Mouse (Mus musculus): ENCODE measurements around the gene Micall2. TPM values are rescaled to one million over a fixed set of nuclear protein-coding genes. Genes with fewer than 3 reads are reported as not detected.

The Micall2 gene
- total and polyA plus RNA-seq, 3 experiments, result 8.5 to 26.3 (median 21.7) TPM

DNA sequence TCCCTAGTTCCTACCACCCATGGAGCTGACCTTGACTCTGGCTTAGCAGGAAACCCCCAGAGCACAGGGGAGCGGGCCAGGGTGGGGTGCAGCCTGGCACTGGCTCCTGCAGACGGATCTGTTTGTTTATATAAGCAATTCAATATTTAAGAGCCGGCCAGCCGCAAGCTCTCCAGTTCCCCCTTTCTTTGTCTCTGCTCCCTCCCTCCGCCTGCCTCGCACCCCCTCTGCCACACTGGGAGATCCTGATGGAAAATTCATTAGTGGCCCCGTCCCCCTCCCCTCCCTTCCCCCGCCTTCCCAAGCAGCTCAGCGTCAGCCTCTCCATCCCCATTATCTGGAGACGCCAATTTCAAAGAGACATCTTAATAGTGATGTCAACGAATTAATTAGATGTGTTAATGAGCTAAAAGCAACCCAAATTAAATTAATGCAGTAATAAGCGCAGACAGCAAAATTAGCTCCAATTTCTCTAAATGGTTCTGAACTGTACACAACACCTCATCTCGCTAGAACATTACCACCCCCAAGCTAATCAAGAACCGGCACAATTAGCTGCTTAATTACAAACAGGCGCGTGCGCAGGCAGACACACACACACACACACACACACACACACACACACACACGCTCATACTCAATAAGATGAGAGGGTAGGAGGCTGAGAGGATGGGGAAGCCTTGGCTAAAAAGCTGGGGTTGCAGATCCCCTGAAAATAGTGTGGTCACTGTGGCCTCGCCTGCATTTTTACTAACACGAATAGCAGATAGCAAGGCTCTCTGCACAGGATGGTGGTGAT lies 54.1 kb downstream of the Micall2 start:
- DNase-seq (ENCODE audit: low spot score) (no peak), ATAC-seq (ENCODE audit: extremely low read depth, insufficient number of reproducible peaks, low FRiP score, poor library complexity, severe bottlenecking) (no peak)
- no peaks in the 10 kb centered on the region for H3K9me3 ChIP-seq (replicated peaks)
- H3K27me3 ChIP-seq (ENCODE audit: insufficient read depth, low read length), result peaks cover 48% of the 10 kb centered on the region
- H3K4me1 ChIP-seq (ENCODE audit: insufficient read depth, low read depth, low read length), result peaks cover 5% of the 10 kb centered on the region
- TF ChIP-seq CTCF (IDR thresholded peaks at IDR 0.05; ENCODE audit: low read depth, low read length) (no peak), GATA2 (IDR thresholded peaks at IDR 0.05; ENCODE audit: borderline replicate concordance, low read depth, low read length) (no peak), GATA1 (IDR thresholded peaks at IDR 0.05; ENCODE audit: borderline replicate concordance, low read length) (no peak), POLR2AphosphoS5 (IDR thresholded peaks at IDR 0.05; ENCODE audit: insufficient replicate concordance, low read depth, low read length) (no peak), TAL1 (conservative IDR thresholded peaks at IDR 0.05; ENCODE audit: low read depth, low read length) (no peak)
- H3K36me3 ChIP-seq (replicated peaks), result no peaks in the 10 kb centered on the region
- H3K4me3 ChIP-seq (ENCODE audit: low read depth, low read length), result no peak overlapping the region

DNA sequence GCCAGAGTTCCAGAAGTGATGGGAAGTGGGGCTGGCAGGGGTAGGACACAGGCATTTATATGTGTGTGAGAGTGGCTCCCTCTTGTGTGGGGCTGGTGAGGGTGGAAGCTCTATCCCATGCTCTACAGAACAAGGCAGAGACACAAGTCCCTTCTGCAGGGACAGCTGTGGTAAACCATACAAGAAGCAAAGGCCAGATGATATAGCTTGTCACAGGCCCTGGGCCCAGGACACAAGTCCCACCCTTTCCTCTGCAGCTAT lies 60.5 kb downstream of the Micall2 start:
- TF ChIP-seq GATA2 (IDR thresholded peaks at IDR 0.05; ENCODE audit: borderline replicate concordance, low read depth, low read length) (no peak), GATA1 (IDR thresholded peaks at IDR 0.05; ENCODE audit: borderline replicate concordance, low read length) (no peak), TAL1 (conservative IDR thresholded peaks at IDR 0.05; ENCODE audit: low read depth, low read length) (no peak), POLR2AphosphoS5 (IDR thresholded peaks at IDR 0.05; ENCODE audit: insufficient replicate concordance, low read depth, low read length) (no peak), CTCF (IDR thresholded peaks at IDR 0.05; ENCODE audit: low read depth, low read length) (no peak)
- peaks cover 37% of the 10 kb centered on the region for H3K27me3 ChIP-seq (ENCODE audit: insufficient read depth, low read length)
- no peak for ATAC-seq (ENCODE audit: extremely low read depth, insufficient number of reproducible peaks, low FRiP score, poor library complexity, severe bottlenecking)
- no peaks in the 10 kb centered on the region for H3K9me3 ChIP-seq (replicated peaks)
- DNase-seq (ENCODE audit: low spot score), result no peak
- no peaks in the 10 kb centered on the region for H3K36me3 ChIP-seq (replicated peaks)
- H3K4me1 ChIP-seq (ENCODE audit: insufficient read depth, low read depth, low read length), result no peaks in the 10 kb centered on the region
- H3K4me3 ChIP-seq (ENCODE audit: low read depth, low read length), result no peak overlapping the region

DNA sequence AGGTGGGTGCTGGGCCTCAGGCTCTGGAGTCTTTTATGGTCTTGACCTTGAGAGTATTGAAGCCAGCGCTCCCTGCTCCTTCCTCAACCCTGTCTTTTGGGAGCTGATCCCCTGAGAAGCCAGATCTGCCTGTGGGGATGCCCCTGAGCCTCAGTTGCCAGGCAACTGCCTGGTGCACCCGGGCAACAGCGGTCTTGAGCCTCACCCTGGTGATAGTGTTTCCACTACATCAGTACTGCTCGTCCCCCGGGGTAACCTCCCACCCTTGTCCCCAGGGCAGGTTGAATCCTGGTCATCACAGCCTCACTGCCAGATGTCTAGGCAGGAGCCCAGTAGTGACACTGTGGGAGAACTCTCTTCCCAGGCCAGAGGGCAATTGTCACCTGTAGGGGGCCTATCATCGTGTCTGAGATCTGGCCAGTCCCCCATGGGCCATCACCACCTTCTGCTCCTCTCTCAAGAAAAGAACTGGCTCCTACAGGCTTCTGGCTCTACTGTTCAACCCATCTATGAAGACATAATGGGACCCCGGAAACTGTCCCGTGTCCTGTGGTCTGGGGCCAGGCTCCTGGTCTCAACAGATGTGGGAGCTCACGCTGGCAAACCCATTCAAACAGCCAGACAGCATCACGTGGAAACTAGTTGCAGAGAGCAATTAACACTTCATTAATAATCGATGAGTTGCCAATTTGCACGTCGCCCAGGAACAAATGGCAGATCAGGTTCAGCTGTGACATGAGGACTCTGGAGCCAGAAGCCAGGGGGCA lies 61.0 kb downstream of the Micall2 start:
- no peak overlapping the region for H3K4me3 ChIP-seq (ENCODE audit: low read depth, low read length)
- no peaks in the 10 kb centered on the region for H3K36me3 ChIP-seq (replicated peaks)
- H3K9me3 ChIP-seq (replicated peaks), result no peaks in the 10 kb centered on the region
- no peaks in the 10 kb centered on the region for H3K4me1 ChIP-seq (ENCODE audit: insufficient read depth, low read depth, low read length)
- ATAC-seq (ENCODE audit: extremely low read depth, insufficient number of reproducible peaks, low FRiP score, poor library complexity, severe bottlenecking) (no peak), DNase-seq (ENCODE audit: low spot score) (no peak)
- H3K27me3 ChIP-seq (ENCODE audit: insufficient read depth, low read length), result peaks cover 37% of the 10 kb centered on the region
- no peak for TF ChIP-seq CTCF (IDR thresholded peaks at IDR 0.05; ENCODE audit: low read depth, low read length)
- TF ChIP-seq POLR2AphosphoS5 (IDR thresholded peaks at IDR 0.05; ENCODE audit: insufficient replicate concordance, low read depth, low read length), result no peak
- no peak for TF ChIP-seq TAL1 (conservative IDR thresholded peaks at IDR 0.05; ENCODE audit: low read depth, low read length)
- no peak for TF ChIP-seq GATA2 (IDR thresholded peaks at IDR 0.05; ENCODE audit: borderline replicate concordance, low read depth, low read length)
- TF ChIP-seq GATA1 (IDR thresholded peaks at IDR 0.05; ENCODE audit: borderline replicate concordance, low read length), result no peak

DNA sequence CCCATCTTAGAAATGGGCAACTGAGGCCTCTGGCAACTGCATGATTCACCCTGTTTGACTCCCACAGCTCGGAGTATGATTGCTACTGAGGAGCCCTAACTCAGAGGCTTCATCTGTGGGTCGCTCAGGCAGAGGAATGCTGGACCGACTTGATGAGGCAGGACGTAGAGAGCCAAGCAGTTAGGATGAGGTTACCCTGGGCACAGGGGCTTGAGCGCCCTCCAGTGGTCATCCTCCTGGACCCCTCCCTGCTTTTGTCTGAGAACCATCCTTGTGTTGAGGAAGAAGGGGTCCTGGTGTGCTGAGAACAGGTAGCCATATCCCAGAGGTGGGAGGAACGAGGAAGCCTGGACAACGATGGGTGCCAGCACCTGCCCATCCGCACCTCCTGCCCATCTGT lies 66.8 kb downstream of the Micall2 start:
- no peak for DNase-seq (ENCODE audit: low spot score)
- Histone ChIP-seq H3K27me3 (ENCODE audit: insufficient read depth, low read length) (peaks cover 33% of the 10 kb centered on the region), H3K4me3 (ENCODE audit: low read depth, low read length) (no peak overlapping the region), H3K9me3 (replicated peaks) (no peaks in the 10 kb centered on the region), H3K36me3 (replicated peaks) (no peaks in the 10 kb centered on the region), H3K4me1 (ENCODE audit: insufficient read depth, low read depth, low read length) (no peaks in the 10 kb centered on the region)
- ATAC-seq (ENCODE audit: extremely low read depth, insufficient number of reproducible peaks, low FRiP score, poor library complexity, severe bottlenecking), result no peak
- no peak for TF ChIP-seq GATA2 (IDR thresholded peaks at IDR 0.05; ENCODE audit: borderline replicate concordance, low read depth, low read length)
- peak; percentile 31; the same call in 1 of the 2 replicates for TF ChIP-seq CTCF (IDR thresholded peaks at IDR 0.05; ENCODE audit: low read depth, low read length)
- TF ChIP-seq GATA1 (IDR thresholded peaks at IDR 0.05; ENCODE audit: borderline replicate concordance, low read length), result no peak

DNA sequence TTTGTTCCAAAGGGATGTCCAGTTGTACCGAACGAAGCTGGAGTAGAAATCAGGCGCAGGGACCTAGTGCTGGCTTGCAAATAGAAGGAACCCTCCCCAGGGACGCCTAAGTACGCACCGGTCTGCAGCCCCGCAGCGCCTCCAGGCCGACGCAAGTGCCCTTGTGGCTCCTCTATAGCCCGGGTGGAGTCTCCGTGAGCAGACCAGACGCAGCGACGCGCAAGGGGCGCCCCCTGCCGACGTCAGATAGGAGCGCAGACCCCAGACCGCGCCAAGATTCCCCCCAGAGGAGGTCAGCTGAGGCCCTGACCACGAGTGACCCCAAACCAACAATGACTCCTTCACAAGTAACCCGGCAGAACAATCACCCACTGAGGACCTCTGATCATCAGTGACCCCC lies 67.6 kb downstream of the Micall2 start:
- H3K36me3 ChIP-seq (replicated peaks), result no peaks in the 10 kb centered on the region
- H3K4me3 ChIP-seq (ENCODE audit: low read depth, low read length), result no peak overlapping the region
- no peak for TF ChIP-seq TAL1 (conservative IDR thresholded peaks at IDR 0.05; ENCODE audit: low read depth, low read length)
- TF ChIP-seq GATA1 (IDR thresholded peaks at IDR 0.05; ENCODE audit: borderline replicate concordance, low read length), result no peak
- no peak for TF ChIP-seq GATA2 (IDR thresholded peaks at IDR 0.05; ENCODE audit: borderline replicate concordance, low read depth, low read length)
- TF ChIP-seq POLR2AphosphoS5 (IDR thresholded peaks at IDR 0.05; ENCODE audit: insufficient replicate concordance, low read depth, low read length), result no peak
- no peak for TF ChIP-seq CTCF (IDR thresholded peaks at IDR 0.05; ENCODE audit: low read depth, low read length)
- no peak for DNase-seq (ENCODE audit: low spot score)
- no peaks in the 10 kb centered on the region for H3K9me3 ChIP-seq (replicated peaks)
- H3K4me1 ChIP-seq (ENCODE audit: insufficient read depth, low read depth, low read length), result no peaks in the 10 kb centered on the region
- ATAC-seq (ENCODE audit: extremely low read depth, insufficient number of reproducible peaks, low FRiP score, poor library complexity, severe bottlenecking), result no peak
- peaks cover 28% of the 10 kb centered on the region for H3K27me3 ChIP-seq (ENCODE audit: insufficient read depth, low read length)

DNA sequence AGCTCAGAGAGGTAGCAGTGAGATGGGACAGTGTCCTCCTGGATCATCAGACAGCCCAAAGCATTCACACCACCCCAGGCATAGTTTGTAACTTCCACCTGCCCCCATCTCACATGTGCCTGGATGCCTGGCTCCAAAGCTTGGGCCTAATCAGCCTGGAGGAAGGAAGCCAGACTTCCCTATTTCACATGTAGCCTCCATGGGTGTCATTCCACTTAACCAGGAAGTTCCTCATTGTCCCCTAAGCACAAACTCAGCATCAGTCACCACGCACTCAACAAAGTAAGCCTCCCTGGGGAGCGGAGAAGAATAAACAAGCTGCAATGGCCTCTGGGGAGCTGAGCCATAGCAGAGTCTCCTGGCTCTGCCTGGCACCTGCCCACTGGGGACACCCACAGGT lies 69.6 kb downstream of the Micall2 start:
- H3K36me3 ChIP-seq (replicated peaks), result no peaks in the 10 kb centered on the region
- ATAC-seq (ENCODE audit: extremely low read depth, insufficient number of reproducible peaks, low FRiP score, poor library complexity, severe bottlenecking) (no peak), DNase-seq (ENCODE audit: low spot score) (no peak)
- H3K27me3 ChIP-seq (ENCODE audit: insufficient read depth, low read length), result peaks cover 21% of the 10 kb centered on the region
- H3K4me1 ChIP-seq (ENCODE audit: insufficient read depth, low read depth, low read length), result no peaks in the 10 kb centered on the region
- TF ChIP-seq GATA1 (IDR thresholded peaks at IDR 0.05; ENCODE audit: borderline replicate concordance, low read length) (no peak), POLR2AphosphoS5 (IDR thresholded peaks at IDR 0.05; ENCODE audit: insufficient replicate concordance, low read depth, low read length) (no peak), GATA2 (IDR thresholded peaks at IDR 0.05; ENCODE audit: borderline replicate concordance, low read depth, low read length) (no peak)
- H3K9me3 ChIP-seq (replicated peaks), result no peaks in the 10 kb centered on the region
- no peak overlapping the region for H3K4me3 ChIP-seq (ENCODE audit: low read depth, low read length)

Data from G1E (cell line).